Mouse (Mus musculus): Measurements from ENCODE around the gene Otop1.

The Otop1 gene

GRCm38 (mm10) chr5:38275771-38276170, at the start of gene Otop1:
Gene Otop1 (plus strand): TSS chr5:38275972.
- DNase-seq (ENCODE audit: extremely low read depth, insufficient read length, low spot score): no peak

GRCm38 (mm10) chr5:38235422-38235821, 40.4 kb upstream of the Otop1 start:
- peak; percentile 30 for DNase-seq (ENCODE audit: extremely low read depth, insufficient read length, low spot score)

GRCm38 (mm10) chr5:38236627-38237026, 39.1 kb upstream of the Otop1 start:
- DNase-seq (ENCODE audit: extremely low read depth, insufficient read length, low spot score): no peak

DNA sequence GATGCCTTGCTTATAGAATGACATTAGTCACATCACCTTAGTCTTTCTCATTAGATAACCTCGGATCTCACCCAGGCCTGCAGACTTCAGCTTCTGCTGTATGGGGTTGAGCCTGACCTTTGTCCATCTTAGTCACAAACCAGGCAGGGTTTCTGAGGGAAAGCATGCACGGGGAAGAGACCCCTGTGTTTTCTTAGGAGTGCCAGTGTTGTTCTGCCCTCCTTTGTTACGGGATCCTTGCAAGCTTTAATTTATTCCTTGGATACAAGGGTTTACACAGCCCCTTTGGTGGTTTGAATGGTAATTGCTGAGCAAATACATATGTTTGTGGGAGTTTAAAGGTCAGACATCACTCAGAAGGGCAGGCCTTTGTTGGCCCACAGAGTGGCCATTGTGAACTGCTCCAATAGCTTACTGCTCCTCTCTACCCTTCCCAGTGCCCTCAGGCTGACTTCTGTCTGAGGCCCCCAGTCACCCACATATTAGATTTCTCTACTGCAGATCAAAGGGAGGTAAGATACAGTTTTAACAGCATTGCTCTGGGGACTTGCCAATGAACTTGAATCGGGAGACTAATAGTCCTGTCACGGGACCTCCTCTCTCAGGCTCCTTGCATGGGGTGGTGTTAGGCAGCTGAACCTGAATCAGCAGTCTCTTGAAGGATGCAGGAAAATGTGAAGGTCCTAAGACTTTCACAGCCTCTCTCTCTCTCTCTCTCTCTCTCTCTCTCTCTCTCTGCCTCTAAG, 34.9 kb upstream of the Otop1 start:
- no peak for DNase-seq (ENCODE audit: extremely low read depth, insufficient read length, low spot score)

DNA sequence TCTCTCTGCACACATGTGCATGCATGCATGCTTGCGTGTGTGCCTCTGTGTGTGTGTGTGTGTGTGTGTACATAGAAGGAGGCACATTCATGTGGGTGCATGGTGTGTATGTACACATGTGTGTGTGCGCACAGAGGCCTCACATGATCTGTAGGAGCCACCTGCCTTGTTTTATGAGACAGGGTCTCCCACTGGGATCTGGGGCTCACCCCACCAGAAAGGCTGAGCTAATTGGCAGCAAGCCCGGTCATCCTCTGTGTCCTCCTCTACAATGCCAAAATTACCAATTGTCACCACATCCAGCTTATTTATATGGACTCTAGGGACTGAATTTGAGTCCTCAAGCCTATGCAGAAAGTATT, 34.3 kb upstream of the Otop1 start:
- DNase-seq (ENCODE audit: extremely low read depth, insufficient read length, low spot score): no peak

DNA sequence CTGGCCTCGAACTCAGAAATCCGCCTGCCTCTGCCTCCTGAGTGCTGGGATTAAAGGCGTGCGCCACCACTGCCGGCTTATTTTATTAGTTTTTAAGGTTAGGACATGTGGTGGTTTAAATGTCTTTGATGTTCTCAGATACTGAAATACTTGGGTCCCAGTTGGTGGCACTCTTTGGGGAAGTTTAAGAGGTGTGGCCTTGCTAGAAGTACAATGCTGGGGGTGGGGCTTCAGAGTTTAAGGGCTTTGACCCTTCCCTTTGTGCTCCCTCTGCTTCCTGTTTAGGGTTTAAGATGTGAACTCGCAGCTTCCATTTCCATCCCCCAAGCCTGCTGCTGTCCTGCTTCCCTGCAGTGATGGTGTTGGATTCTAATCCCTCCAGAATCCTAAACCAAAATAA, 33.8 kb upstream of the Otop1 start:
- DNase-seq (ENCODE audit: extremely low read depth, insufficient read length, low spot score): no peak

DNA sequence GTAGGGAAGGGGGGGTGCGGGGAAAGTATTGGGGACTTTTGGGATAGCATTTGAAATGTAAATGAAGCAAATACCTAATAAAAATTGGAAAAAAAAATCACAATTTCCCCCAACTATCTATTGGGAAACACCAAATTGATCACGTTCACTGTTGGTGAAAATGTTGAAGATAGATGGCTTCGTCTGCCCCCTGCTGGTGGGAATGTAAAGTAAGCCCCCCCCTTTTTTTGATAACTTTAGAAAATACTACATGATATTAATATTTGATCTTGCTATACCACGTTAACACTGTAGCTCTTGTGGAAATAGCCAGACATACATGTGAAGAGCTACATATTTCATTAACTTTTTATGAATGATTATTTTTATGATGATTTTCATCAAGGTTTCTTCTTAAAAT, 20.6 kb upstream of the Otop1 start:
- no peak for DNase-seq (ENCODE audit: extremely low read depth, insufficient read length, low spot score)

DNA sequence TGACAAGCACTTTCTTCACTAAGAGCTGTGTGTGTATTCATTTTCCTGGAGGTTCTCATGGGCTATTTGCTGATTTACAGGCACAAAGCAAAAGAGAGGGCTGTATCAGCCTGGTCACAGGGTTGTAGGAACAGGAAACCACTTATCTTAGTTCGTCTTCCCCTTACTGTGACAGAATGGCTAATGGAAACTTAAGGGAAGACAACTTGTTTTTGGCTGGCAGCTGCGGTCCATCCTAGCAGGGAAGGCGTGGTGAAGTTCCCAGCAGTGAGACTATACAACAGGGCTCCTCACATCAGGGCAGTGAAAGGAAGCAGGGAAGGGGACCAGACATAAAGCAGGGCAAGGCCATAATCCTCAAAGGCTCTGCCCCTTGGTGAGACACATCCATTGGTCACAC, 20.1 kb upstream of the Otop1 start:
- no peak for DNase-seq (ENCODE audit: extremely low read depth, insufficient read length, low spot score)

GRCm38 (mm10) chr5:38256551-38256950, 19.2 kb upstream of the Otop1 start:
- DNase-seq (ENCODE audit: extremely low read depth, insufficient read length, low spot score): no peak

DNA sequence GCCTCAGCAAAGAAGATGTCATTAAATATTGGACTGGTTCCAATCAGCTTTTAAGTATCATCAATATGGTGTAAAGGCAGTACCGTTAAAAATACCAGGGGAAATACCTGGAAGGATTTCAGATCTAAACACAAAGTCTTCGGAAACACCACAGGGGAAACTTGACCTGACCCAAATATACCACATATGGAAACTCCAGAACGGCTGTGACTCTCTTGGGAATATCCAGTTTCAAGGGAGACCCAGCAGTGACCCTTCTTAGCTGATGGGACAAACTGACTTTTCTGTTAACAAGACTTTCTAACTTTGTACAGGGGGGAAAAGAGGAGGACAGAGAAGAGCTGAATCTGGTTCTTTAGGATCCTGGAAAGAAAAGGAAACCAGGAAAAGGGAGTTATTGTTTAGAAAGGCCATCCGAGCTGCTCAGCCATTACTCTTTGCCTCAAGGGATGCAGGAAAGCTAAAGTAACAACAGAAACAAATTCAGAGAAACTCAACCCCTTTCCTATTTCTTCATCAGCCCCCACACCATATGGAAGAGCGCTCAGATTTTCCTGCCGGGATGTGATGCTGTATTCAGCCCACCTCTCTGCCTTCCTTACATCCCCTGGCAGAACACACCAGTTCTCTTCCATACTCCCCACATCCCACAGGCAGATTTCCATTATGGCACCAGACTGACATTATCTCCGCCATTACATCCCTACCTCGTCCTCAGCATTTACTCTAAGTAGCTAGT, 17.6 kb upstream of the Otop1 start:
- DNase-seq (ENCODE audit: extremely low read depth, insufficient read length, low spot score): no peak

DNA sequence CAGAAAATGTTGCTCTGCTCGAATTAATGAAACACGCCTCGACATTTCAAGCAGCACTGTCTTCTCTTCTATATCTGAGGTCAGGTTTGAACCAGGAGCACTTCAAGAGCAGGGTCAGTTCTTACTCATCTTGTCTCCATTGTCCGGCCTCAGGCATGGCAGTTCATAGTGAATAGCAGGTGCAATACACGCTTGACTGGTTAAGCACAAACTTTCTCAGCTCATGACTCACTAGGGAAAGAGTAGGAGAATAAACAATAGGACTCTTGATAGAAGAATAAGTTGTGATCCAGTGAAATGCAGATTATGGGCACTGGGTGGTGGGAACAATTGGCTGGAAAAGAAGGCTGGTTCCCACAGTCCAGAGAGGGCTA, 17.0 kb upstream of the Otop1 start:
- DNase-seq (ENCODE audit: extremely low read depth, insufficient read length, low spot score): no peak

DNA sequence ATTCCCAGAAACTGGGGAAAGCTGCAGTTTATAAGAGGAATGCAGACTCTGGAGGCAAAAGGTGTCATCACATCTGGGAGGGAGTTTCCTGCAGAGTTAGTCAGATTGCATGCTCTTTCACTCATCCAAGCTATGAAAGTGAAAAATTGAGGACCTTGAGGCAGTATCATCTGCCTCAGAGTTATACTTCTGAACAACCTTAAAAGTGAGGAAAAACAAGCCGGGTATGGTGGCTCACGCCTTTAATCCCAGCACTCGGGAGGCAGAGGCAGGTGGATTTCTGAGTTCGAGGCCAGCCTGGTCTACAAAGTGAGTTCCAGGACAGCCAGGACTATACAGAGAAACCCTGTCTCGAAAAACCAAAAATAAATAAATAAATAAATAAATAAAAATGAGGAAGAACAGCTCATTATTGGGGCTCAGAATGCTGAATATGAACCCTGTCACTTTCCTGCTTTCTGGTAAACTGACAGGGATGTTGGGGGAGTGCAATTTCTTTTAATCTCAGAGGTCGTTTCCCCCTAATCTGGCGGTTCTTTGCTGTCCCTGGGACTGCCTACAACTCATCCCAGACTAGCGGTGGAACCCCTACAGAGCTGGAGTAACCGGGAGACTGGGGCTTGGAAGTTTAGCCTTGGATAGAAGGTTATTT, 16.2 kb upstream of the Otop1 start:
- no peak for DNase-seq (ENCODE audit: extremely low read depth, insufficient read length, low spot score)

DNA sequence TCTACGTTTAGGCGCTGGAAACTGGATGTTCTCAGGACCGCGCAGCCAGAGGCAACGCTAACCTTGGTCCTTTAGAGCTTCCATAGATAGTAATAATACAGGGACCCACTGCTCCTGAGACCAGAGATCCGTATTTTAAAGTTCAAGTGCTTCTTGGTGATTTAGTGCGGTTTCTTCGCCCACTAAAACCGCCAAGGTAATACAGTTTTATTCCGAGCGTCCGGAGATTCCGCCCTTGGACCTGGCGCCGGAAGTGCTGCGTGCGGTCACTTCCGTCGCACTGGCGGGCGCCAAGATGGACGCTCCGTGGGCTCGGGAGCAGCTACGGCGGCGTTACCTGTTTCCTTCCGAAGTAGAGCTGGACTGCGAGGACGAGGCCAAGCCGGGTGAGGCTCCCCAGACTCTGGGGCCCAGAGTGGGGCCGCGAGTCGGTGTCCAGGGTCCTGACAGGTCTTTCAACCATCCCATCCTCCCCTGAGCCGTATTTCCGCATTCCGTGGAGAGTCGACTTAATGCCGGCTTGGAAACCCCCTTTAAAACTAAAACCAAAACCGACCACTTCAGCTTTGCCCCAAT, 15.6 kb upstream of the Otop1 start, which contains the start of gene Tmem128:
TSS of gene Tmem128 (plus strand) at position 79 of the 576 bp plus-strand sequence.
- DNase-seq (ENCODE audit: extremely low read depth, insufficient read length, low spot score): peak; percentile 80

DNA sequence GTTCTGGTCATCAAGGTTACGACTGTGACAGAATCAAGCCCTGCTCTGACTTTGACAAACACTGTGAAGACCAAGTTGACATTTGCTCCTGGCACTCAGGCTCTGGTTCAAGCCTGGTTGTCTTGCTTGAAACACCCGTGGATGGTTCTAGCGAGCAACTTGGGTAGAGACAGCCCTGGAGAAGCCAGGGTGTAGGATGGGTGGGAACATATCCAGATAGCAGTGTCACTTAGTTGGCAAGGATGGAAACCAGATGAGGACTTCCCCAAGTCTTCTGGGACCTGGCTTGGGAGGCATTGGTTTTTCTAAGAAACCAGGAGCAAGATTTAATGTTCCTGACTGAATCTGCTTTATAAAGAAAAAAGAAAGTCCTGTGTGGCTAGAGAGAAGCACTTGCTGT, 4.8 kb upstream of the Otop1 start:
- DNase-seq (ENCODE audit: extremely low read depth, insufficient read length, low spot score): no peak

DNA sequence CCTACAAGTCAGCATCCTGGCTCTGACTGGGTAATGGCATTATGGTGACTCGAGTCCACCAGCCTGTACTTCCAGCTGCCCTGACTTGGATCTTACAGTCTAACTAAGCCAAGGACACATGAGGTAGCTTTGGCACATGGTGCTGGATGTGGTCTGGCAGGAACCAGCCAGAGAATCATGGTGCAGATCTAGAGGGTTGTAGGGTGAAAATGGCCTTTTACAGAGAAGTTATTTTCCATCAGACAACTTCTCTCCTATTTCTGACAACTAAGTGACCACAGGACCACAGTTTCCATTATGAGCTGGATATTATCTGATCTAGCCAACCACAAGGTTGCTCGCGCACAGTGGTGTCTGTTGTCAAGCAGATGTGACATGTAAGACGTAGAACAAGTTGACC, 1.9 kb upstream of the Otop1 start:
- no peak for DNase-seq (ENCODE audit: extremely low read depth, insufficient read length, low spot score)

DNA sequence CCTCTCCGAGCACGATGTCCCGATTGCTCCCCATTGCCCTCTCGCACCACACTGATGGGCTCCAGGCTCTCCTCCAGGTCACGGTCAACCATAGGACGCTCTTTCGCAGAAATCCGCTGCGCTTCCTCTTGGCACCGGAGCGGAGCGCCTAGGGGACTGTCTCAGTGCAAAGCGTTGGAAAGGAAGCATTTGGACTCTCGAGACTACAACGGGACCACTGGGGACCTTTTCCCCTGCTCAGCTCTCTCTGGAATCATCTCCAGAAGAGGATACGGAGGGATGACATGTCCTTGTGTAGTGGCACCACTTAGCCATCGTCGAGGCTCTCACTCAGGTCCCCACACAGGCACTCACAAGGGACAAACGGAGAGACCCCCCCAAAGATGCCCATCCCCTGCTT, 679 bp downstream of the Otop1 start:
- no peak for DNase-seq (ENCODE audit: extremely low read depth, insufficient read length, low spot score)

DNA sequence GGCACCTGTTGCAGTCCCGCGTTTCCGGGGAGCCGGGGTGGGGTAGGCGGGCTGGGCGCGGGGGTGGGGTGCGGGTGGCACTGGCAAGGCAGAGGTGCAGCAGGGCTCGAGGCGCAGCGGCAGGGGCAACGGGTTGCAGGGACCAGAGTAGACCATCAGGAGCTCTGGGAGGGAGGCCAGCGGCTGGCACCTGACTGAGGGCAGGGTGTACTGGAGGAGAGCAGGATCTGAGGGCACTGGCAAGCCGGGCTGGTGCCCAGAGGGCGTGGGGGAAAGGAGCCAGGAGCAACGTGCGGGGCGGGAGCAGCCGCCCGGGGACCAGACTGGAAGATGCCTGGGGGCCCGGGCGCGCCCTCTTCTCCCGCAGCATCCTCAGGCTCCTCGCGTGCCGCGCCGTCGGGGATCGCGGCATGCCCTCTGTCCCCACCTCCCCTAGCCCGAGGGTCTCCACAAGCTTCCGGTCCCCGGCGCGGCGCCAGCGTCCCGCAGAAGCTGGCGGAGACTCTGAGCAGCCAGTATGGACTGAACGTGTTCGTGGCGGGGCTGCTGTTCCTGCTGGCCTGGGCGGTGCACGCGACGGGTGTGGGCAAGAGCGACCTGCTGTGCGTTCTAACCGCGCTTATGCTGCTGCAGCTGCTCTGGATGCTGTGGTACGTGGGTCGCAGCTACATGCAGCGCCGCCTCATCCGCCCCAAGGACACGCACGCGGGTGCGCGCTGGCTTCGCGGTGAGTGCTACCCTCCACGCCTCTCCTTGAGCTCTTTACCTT, 1.5 kb downstream of the Otop1 start:
- DNase-seq (ENCODE audit: extremely low read depth, insufficient read length, low spot score): no peak

GRCm38 (mm10) chr5:38277936-38278600, 2.3 kb downstream of the Otop1 start:
- DNase-seq (ENCODE audit: extremely low read depth, insufficient read length, low spot score): no peak

GRCm38 (mm10) chr5:38280075-38280474, 4.3 kb downstream of the Otop1 start:
- no peak for DNase-seq (ENCODE audit: extremely low read depth, insufficient read length, low spot score)

GRCm38 (mm10) chr5:38285724-38286123, 10.0 kb downstream of the Otop1 start:
- DNase-seq (ENCODE audit: extremely low read depth, insufficient read length, low spot score): no peak

Data from 3134 (cell line).